Mouse (Mus musculus): ENCODE data around the gene Chaf1b. TPM values are rescaled to one million over a fixed set of nuclear protein-coding genes. Genes with fewer than 3 reads are reported as not detected.

The Chaf1b gene
- polyA plus RNA-seq, 1 experiment from 2014 or later: 54.9 TPM

DNA sequence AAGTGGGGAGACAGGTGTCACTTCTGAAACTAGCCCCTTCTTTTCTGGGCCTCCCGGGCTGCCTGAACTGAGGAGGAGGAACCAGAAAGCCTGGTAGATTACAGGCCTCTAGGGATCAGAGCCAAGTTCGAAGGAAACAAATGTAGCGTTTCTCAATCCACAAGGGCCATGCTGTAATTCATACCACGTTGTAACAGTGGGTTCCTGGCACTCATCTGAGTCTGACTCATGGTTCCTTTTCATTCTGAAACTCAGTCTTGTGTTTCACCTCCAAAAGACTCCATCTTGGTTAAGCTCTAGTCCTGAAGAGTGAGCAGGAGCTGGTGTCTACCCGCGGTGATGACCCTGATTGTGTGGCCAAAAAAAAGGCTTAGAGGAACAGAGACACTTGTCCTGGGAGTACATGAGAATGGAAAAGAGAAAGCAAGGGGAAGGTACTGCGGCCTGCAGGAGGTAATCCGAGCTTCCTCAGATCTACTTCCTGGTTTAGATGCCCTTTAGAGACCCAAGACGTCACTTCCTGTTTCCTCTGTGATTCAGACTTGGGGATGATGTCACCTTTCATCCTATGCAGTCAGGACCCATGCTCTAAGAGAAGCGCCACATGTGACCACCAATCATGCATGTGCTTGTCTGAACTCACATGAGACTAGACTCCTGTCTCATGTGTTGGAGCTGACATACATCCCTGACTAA is 30.3 kb downstream of the Chaf1b start:
- Histone ChIP-seq H3K27me3 (no peaks in the 10 kb centered on the region), H3K4me3 (replicated peaks) (no peak overlapping the region), H3K36me3 (no peaks in the 10 kb centered on the region), H3K9ac (no peak overlapping the region), H3K9me3 (replicated peaks) (no peaks in the 10 kb centered on the region), H3K4me2 (replicated peaks) (no peak overlapping the region), H3K4me1 (peaks cover 12% of the 10 kb centered on the region), H3K27ac (replicated peaks) (0 out of 2 replicates have a peak overlapping the region, but pooled peaks have one; percentile 48)
- WGBS: 54% methylated on average over 10 of the region's 10 CpGs
- ATAC-seq (ENCODE audit: insufficient number of reproducible peaks, low FRiP score, low TSS enrichment, low read depth): no peak

GRCm38 (mm10) chr16:93915338-93915849 is 31.7 kb downstream of the Chaf1b start:
- Histone ChIP-seq H3K27ac (replicated peaks) (no peak overlapping the region), H3K9me3 (replicated peaks) (no peaks in the 10 kb centered on the region), H3K4me2 (replicated peaks) (no peak overlapping the region), H3K27me3 (no peaks in the 10 kb centered on the region), H3K36me3 (no peaks in the 10 kb centered on the region), H3K4me1 (peaks cover 12% of the 10 kb centered on the region), H3K9ac (no peak overlapping the region), H3K4me3 (replicated peaks) (no peak overlapping the region)
- WGBS: 34% methylated on average over 8 of the region's 10 CpGs
- no peak for ATAC-seq (ENCODE audit: insufficient number of reproducible peaks, low FRiP score, low TSS enrichment, low read depth)

DNA sequence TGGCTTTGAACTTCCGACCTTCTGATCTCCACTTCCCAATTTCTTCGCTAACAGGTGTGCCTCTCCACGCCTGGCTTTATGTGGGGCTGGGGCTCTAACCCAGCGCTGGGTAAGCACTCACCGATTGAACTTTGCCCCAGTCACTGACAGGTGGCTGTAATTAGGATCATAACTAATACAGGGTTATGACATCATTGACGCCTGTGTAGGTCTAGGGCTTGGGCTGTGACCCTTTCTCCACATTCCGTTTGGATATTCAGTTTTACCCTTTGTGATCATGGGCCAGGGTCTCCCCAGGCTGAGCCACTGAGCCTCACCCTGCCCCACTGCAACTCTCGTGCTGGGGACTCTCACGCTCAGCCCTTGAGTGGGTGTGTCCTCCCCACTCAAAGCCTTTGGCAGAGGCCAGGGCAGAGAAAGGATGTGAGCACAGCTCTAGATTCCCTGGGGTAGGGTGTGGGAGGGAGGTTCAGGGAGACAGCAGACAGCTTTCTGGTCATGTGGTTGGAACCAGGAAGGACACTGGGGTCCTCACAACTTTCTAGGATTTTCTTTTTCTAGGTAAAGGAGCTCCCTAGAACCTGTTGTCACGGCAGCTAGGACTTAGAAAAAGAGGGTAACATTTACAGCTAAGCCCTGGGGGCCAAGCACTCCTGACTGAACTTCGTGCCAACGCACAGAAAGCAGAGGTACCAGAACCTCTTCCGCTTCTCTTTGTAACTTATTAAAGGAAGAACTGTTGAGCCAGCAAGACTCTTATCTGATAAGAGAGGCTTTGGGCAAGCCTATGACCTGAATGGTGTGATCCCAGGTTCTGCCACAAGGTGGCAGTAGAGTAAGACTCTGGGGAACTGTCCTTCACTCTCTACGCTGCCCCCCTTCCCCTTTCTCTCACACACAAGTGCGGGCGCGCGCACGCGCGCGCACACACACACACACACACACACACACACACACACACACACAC is 34.3 kb downstream of the Chaf1b start:
- no peak for ATAC-seq (ENCODE audit: insufficient number of reproducible peaks, low FRiP score, low TSS enrichment, low read depth)
- Histone ChIP-seq H3K4me2 (replicated peaks) (peak overlapping the region; percentile 27), H3K9ac (no peak overlapping the region), H3K27ac (replicated peaks) (no peak overlapping the region), H3K27me3 (no peaks in the 10 kb centered on the region), H3K4me3 (replicated peaks) (no peak overlapping the region), H3K4me1 (peaks cover 8% of the 10 kb centered on the region; the same call in 1 of the 2 replicates), H3K9me3 (replicated peaks) (no peaks in the 10 kb centered on the region), H3K36me3 (no peaks in the 10 kb centered on the region)
- WGBS: 28% methylated on average over 22 of the region's 22 CpGs

DNA sequence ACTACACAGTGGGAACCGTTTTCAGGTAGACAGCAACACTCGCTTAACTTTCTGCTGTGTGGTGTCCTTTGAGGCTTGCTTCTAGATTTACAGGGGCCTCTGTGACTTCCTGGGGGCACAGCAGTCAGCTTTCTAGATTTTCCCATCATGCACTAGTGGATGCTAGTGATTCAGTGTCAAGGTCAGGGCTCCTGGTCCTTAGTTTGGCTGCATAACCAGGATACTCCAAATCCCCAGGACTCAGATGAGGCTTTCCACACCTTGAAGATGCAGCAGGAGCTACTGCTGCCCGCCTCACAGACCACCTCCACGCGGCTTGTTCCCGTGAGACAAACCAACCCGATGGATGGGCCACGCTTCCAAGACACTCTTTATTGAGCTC is 35.0 kb downstream of the Chaf1b start:
- Histone ChIP-seq H3K9me3 (replicated peaks) (no peaks in the 10 kb centered on the region), H3K27ac (replicated peaks) (no peak overlapping the region), H3K4me1 (peaks cover 6% of the 10 kb centered on the region; the same call in 1 of the 2 replicates), H3K4me2 (replicated peaks) (peak overlapping the region; percentile 27), H3K9ac (no peak overlapping the region), H3K4me3 (replicated peaks) (no peak overlapping the region), H3K27me3 (no peaks in the 10 kb centered on the region), H3K36me3 (no peaks in the 10 kb centered on the region)
- 61% methylated on average over 8 of the region's 8 CpGs for WGBS
- ATAC-seq (ENCODE audit: insufficient number of reproducible peaks, low FRiP score, low TSS enrichment, low read depth): no peak

DNA sequence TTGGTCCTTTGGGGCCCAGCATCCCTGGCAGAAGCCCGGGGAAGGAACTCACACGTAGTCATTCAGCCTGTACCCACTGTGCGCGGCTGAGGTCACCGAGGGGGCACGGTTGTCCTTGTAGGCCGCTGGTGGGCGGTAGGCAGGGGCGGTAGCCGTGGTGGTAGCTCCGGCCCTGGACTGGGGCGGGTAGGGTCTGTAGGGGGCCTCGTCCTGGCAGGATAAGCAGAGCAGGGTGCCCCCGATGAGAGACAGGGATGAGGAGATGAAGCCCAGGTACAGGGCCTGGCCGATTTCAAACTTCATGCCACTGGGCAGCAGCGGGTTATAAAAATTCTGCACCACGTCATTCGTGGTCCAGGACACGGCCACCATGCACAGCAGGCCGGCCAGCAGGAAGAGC is 35.5 kb downstream of the Chaf1b start:
- H3K4me3 ChIP-seq (replicated peaks): no peak overlapping the region
- peaks cover under 1% of the 10 kb centered on the region; the same call in 1 of the 2 replicates for H3K4me1 ChIP-seq
- H3K9ac ChIP-seq: no peak overlapping the region
- H3K4me2 ChIP-seq (replicated peaks): no peak overlapping the region
- 79% methylated on average over 20 of the region's 20 CpGs for WGBS
- no peaks in the 10 kb centered on the region for H3K9me3 ChIP-seq (replicated peaks)
- no peak overlapping the region for H3K27ac ChIP-seq (replicated peaks)
- H3K27me3 ChIP-seq: no peaks in the 10 kb centered on the region
- ATAC-seq (ENCODE audit: insufficient number of reproducible peaks, low FRiP score, low TSS enrichment, low read depth): no peak
- no peaks in the 10 kb centered on the region for H3K36me3 ChIP-seq

- Histone ChIP-seq H3K27ac (replicated peaks) (no peak overlapping the region), H3K36me3 (no peaks in the 10 kb centered on the region), H3K4me3 (replicated peaks) (no peak overlapping the region), H3K9me3 (replicated peaks) (no peaks in the 10 kb centered on the region), H3K9ac (no peak overlapping the region), H3K4me1 (no peaks in the 10 kb centered on the region), H3K4me2 (replicated peaks) (no peak overlapping the region), H3K27me3 (no peaks in the 10 kb centered on the region)
- WGBS: 61% methylated on average over 4 of the region's 4 CpGs
- no peak for ATAC-seq (ENCODE audit: insufficient number of reproducible peaks, low FRiP score, low TSS enrichment, low read depth)
These were observed 37.0 kb downstream of the Chaf1b start for GRCm38 (mm10) chr16:93920673-93921072.

DNA sequence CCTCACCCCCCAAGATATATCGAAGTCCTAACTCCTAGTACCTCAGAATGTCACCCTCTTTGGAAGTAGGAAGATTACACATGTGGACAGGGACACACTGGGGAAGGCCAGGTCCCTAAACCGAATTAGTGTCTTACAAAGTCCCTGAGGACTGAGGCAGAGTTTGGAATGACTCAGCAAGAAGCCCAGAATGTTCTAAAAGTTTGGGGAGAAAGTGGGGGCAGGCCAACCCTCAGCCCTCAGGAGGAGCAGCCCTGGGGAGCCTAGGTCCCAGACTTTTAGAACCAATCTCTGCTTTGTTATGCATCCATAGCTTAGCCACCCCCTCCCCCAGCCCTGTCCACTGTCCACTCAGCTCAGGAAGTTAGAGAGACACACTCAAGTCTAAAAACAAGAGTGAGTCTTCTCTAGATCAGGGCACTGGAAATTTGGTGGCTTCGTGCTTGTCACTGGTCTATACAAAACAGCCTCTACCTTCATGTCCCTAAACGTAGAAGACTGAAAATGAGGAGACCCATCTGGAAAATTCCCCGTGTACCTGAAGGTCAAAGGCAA is 39.2 kb downstream of the Chaf1b start:
- Histone ChIP-seq H3K27ac (replicated peaks) (no peak overlapping the region), H3K4me2 (replicated peaks) (no peak overlapping the region), H3K9me3 (replicated peaks) (no peaks in the 10 kb centered on the region), H3K4me1 (no peaks in the 10 kb centered on the region), H3K27me3 (no peaks in the 10 kb centered on the region), H3K4me3 (replicated peaks) (no peak overlapping the region), H3K36me3 (no peaks in the 10 kb centered on the region), H3K9ac (no peak overlapping the region)
- no peak for ATAC-seq (ENCODE audit: insufficient number of reproducible peaks, low FRiP score, low TSS enrichment, low read depth)
- WGBS: 70% methylated on average over 5 of the region's 5 CpGs

- Histone ChIP-seq H3K9me3 (replicated peaks) (no peaks in the 10 kb centered on the region), H3K4me2 (replicated peaks) (no peak overlapping the region), H3K4me3 (replicated peaks) (no peak overlapping the region), H3K36me3 (no peaks in the 10 kb centered on the region), H3K27me3 (no peaks in the 10 kb centered on the region), H3K27ac (replicated peaks) (no peak overlapping the region), H3K9ac (no peak overlapping the region), H3K4me1 (no peaks in the 10 kb centered on the region)
- WGBS: 60% methylated on average over 7 of the region's 7 CpGs
- ATAC-seq (ENCODE audit: insufficient number of reproducible peaks, low FRiP score, low TSS enrichment, low read depth): no peak
These were observed 40.1 kb downstream of the Chaf1b start for GRCm38 (mm10) chr16:93923788-93924187.

DNA sequence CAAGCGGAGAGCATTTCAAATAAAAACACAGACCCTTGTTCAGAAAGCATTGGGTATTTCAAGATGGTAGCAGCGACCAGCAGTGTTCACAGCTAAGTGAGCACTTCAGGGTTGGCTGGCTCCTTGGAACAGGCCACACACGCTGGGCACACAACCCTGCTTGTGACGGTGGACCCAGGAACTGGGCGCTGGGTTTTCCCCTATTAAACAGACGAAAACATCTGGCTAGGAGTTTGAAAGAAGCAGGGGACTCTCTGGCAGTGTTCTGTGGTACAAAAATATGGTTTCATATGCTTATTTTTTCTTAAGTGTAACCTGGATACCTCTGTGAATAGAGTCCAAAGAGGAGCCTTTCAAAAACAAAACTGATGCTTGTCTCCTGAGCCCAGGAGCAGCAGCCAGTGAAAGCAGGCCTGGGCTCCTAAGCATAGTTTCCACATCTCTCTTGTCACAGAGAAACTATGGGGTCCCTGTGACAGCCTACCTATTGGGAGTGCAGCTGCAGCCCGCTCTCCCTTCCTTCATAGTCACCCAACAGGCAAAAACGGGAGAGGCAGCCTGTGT is 42.1 kb downstream of the Chaf1b start:
- Histone ChIP-seq H3K4me1 (no peaks in the 10 kb centered on the region), H3K27me3 (no peaks in the 10 kb centered on the region), H3K27ac (replicated peaks) (no peak overlapping the region), H3K4me2 (replicated peaks) (no peak overlapping the region), H3K9me3 (replicated peaks) (no peaks in the 10 kb centered on the region), H3K9ac (no peak overlapping the region), H3K4me3 (replicated peaks) (no peak overlapping the region), H3K36me3 (no peaks in the 10 kb centered on the region)
- WGBS: 72% methylated on average over 8 of the region's 8 CpGs
- ATAC-seq (ENCODE audit: insufficient number of reproducible peaks, low FRiP score, low TSS enrichment, low read depth): no peak

DNA sequence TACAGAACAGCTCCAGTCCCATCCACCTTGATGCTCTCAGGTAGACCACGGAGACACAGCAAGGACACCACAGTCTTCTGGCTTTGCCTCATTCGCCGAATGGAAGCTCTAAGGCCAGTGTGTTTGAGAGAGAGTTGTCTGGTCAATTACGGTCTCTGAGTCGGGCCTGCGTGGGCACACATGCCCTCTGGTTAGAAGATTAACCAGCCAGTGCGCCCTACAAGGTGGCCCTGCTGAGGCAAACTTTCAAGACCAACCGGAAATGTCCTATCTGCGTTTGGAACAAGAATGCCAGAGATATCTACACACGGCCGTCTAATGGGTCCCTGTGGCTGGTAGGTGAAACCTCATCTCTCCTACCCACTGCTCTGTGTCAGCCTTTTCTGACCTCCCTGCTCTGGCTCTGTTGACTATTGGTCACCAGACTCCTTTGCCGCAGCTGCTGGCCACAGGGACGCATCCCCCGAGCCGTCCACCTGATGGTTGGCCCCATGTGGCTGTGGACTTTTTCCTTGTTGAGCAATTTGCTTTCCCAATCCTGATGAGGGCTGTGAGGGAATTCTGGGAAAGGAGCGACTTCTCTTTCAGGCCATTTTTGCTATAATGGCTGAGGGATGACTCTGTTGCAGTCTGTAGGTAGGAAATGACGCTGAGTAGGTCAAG is 45.8 kb downstream of the Chaf1b start:
- Histone ChIP-seq H3K9me3 (replicated peaks) (no peaks in the 10 kb centered on the region), H3K4me1 (peaks cover 8% of the 10 kb centered on the region; the same call in 1 of the 2 replicates), H3K36me3 (no peaks in the 10 kb centered on the region), H3K27me3 (peaks cover 9% of the 10 kb centered on the region), H3K4me3 (replicated peaks) (no peak overlapping the region), H3K4me2 (replicated peaks) (no peak overlapping the region), H3K27ac (replicated peaks) (no peak overlapping the region), H3K9ac (no peak overlapping the region)
- WGBS: 91% methylated on average over 17 of the region's 17 CpGs
- no peak for ATAC-seq (ENCODE audit: insufficient number of reproducible peaks, low FRiP score, low TSS enrichment, low read depth)
